Mouse (Mus musculus): ENCODE data around the gene Zfp386.

The Zfp386 gene

DNA sequence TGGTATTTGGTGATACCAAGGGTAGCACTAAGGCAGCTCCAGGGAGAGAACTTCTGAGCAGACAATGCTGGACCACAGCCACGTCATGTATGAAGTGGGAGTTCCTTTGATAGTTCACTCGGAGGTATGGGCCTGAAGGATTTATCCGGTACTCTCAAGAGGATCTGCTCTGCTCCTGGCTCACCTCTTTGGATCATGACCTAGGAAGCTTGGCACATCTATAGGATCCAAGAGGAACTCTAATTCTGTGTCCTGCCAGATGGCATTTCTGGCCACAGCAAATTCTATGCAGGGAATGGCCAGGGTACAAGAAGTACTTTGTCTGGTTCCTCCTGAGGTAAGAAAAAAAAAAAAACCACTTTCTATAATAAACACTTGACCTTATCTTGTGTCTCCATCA lies 42.3 kb downstream of the Zfp386 start:
- in situ Hi-C loops (cut with MboI, MseI) = loop anchor here (10.0 kb wide), 1 partner anchor 395 kb away; the partner anchor contains the start of gene Ptprn2

DNA sequence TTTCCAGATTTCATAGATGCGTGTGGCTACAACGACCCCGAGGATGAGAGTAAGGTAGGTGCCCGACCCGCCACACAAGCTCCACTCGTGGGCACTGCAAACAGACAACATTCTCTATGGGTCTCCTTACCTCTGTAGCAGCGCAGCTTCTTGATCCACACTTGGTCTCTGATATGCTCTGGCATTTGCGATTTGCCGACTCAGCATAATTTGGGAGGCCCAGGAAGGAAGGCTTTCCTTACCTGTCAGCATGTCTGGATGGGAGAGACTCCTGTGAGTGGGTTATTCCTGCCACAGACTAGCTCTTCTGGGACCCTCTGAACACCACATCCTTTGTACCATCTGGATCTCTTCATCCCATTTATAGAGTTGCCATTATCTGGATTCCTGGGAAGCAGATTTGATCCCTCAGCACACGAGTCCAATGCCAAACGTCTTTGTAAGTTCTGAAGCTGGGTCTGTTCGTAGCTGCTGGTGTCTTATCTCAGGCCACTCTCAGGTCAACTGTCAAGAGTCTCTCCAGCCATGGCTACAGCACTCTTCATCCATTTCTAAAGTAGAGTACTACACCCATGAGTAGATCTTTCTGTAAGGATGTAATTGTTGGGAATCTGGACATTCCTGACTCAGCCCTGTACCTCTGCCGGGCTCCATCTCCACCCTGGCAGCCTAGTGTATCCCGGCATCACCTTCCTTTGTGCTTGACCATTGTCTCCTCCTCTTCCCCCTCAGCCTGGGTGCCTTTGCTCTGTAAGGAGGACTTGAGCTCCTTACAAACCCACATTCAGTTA lies 47.4 kb downstream of the Zfp386 start:
- in situ Hi-C loops (cut with MboI, MseI) = no loop called here

DNA sequence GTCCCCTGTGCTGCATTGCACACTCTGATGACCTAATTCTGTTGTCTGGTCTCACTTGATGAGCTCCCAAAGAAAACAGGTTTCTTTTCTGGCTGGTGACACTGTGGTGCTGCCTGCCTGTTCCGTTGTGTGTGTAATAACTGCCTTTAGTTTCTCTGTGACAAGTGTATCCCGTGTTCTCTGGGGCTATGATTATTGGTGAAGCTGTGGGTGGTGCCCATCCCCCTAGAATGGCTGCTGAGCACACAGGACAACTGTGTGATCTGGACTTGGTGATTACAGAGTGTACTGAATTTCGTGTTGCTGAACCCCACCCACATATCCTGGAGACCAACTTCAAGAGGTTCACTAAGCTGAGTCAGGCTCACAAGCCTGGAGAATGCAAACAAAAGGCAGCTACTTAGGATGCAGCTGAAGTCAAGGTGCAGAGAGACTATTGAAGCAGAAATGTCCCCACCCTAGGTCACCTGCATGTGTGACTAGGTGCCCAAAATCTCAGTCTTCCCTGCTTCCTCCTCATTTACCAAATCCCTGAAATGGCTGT lies 48.9 kb downstream of the Zfp386 start:
- in situ Hi-C loops (cut with MboI, MseI) = no loop called here

DNA sequence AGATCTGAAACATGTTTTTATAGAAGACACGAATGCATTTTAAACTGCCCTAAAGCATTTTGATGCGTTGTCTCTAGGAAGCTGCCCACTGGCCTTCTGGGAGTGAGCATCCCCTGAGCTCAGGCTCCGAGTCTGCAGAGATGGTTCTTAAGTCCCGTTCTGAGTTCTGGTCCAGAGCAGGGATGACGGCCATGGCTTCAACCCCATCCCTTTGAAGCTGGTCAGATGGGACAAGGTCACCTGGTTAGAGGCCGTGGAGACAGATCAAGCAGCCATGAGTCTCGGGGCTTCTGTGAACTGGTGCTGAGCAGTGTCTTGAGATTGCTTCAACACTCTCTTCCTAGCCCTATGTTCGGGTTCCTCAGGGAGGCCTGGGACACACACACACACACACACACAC lies 49.6 kb downstream of the Zfp386 start:
- in situ Hi-C loops (cut with MboI, MseI) = no loop called here

DNA sequence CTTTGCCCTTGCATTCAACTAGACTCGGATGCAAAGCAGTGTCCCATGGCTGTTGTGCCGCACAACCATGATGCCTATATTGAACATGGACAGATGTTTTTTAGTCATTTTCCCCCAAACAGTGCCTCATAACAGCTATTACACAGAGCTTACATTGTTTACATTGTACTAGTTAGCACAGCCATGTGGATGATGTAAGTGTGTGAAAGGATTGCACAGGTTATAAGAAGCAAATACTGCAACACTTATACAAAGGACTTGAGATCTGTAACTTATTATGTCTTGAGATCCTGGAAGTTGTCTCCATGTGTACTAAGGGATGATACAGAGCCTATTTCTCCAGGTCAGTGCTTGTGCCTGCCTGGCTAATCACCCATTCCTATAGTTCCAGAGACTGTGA lies 54.4 kb downstream of the Zfp386 start:
- in situ Hi-C loops (cut with MboI, MseI) = no loop called here

DNA sequence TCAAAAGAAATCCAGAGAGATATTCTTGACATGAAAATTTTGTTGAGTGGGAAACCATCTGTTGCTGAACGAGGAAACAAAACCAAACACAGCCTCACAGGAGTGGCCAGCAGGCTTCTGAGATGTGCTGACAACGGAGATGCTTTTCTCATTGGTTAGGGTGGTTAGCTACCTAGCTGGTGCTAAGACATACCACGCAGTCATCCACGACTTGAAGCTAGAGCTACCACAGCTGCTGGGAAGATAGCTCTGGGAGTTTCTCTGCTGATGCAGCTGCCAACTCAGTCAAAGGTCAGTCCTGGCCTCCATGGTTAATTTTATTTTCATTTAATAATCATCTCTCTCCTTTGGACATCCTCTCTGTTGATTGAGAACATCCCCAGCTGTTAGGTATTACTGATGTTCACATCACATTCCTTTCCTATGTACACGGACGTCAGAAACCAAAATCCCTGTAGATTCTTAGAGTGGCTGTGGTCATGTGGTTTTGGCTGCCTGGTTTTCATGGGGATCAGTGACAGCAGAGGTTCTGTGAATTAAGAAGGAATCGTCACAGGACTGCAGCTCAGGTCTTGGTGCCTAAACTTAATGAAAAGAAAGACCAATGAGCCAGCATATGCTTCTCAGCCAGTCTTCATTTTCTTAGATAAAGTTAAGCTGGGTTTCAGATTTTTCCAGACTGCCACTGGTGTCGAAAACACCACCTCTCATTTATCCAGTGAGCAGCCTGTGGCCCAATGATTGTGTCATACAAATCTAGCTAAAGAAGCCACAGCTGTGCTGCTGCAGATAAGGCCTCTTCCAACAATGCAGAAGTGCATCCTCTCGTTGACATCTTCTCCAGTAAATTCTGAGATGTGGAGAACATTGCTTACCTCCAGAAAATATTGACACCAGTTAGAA lies 62.2 kb downstream of the Zfp386 start:
- in situ Hi-C loops (cut with MboI, MseI) = no loop called here

DNA sequence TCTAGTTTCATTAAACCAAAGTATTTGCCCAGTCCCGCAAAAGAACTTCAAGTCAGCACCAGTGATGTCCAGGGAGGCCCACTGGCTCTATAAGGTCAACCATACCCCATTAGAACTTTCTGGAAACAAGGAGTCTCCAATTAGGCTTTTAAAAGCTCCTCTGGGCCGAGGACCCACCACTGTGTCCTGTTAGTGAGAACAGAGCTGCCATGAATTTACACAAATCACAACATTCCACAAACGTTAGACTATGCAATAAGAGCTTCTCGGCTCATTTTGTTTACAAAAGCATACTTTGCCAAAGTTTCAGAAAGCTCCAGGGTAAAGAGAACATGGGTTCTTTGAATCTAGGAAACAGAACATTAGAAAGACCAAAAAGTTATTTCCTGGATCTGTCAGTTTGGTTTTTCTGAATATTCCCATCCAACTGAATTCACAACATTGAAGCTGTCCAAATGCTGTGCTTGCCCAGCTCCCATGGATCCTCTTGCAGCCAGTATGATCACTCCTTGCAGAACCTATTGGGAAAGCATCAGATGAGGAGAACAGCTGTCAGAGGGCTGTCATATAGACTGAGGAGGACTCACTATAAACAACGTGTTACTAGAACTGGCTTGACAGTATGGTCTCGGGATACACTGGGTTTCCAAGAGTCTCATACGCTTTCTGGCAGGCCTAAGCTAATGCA lies 63.6 kb downstream of the Zfp386 start:
- in situ Hi-C loops (cut with MboI, MseI) = no loop called here
